Mouse (Mus musculus): ENCODE results near the gene Raph1.
"Not testable (repeated sequence)": the region's sequence is repeated elsewhere in the genome, so short reads cannot be mapped to it uniquely, and the experiment has no call there.

Gene Raph1

GRCm38 (mm10) chr1:60565270-60565920 lies 1.5 kb downstream of the Raph1 start:
- DNase-seq (ENCODE audit: low spot score), result no peak

GRCm38 (mm10) chr1:60564691-60565090 lies 2.2 kb downstream of the Raph1 start:
- DNase-seq (ENCODE audit: low spot score), result no peak

- no peak for DNase-seq (ENCODE audit: low spot score)
Measured at GRCm38 (mm10) chr1:60563021-60563420, 3.9 kb downstream of the Raph1 start.

GRCm38 (mm10) chr1:60543681-60544080 lies 23.2 kb downstream of the Raph1 start:
- DNase-seq (ENCODE audit: low spot score), result no peak

- DNase-seq (ENCODE audit: low spot score), result no peak
Measured at GRCm38 (mm10) chr1:60539272-60539671, 27.6 kb downstream of the Raph1 start.

- DNase-seq (ENCODE audit: low spot score), result peak; percentile 31
Measured at GRCm38 (mm10) chr1:60534932-60535331, 32.0 kb downstream of the Raph1 start.

GRCm38 (mm10) chr1:60530636-60531035 lies 36.3 kb downstream of the Raph1 start:
- DNase-seq (ENCODE audit: low spot score), result no peak

- no peak for DNase-seq (ENCODE audit: low spot score)
Measured at GRCm38 (mm10) chr1:60530107-60530506, 36.8 kb downstream of the Raph1 start.

GRCm38 (mm10) chr1:60510584-60510983 lies 56.3 kb downstream of the Raph1 start:
- no peak for DNase-seq (ENCODE audit: low spot score)

GRCm38 (mm10) chr1:60503456-60503855 lies 63.4 kb downstream of the Raph1 start:
- DNase-seq (ENCODE audit: low spot score), result no peak

GRCm38 (mm10) chr1:60493421-60493820 lies 73.5 kb downstream of the Raph1 start:
- no peak for DNase-seq (ENCODE audit: low spot score)

- no peak for DNase-seq (ENCODE audit: low spot score)
Measured at GRCm38 (mm10) chr1:60492404-60492803, 74.5 kb downstream of the Raph1 start.

- DNase-seq (ENCODE audit: low spot score), result no peak
Measured at GRCm38 (mm10) chr1:60490510-60490909, 76.4 kb downstream of the Raph1 start.

GRCm38 (mm10) chr1:60489660-60490059 lies 77.2 kb downstream of the Raph1 start:
- DNase-seq (ENCODE audit: low spot score), result no peak

GRCm38 (mm10) chr1:60488635-60489034 lies 78.3 kb downstream of the Raph1 start:
- no peak for DNase-seq (ENCODE audit: low spot score)

- DNase-seq (ENCODE audit: low spot score), result no peak
Measured at GRCm38 (mm10) chr1:60485649-60486048, 81.3 kb downstream of the Raph1 start.

GRCm38 (mm10) chr1:60482881-60483280 lies 84.0 kb downstream of the Raph1 start:
- DNase-seq (ENCODE audit: low spot score), result no peak

GRCm38 (mm10) chr1:60481561-60481960 lies 85.3 kb downstream of the Raph1 start:
- no peak for DNase-seq (ENCODE audit: low spot score)

- DNase-seq (ENCODE audit: low spot score), result no peak
Measured at GRCm38 (mm10) chr1:60470541-60470940, 96.4 kb downstream of the Raph1 start.

GRCm38 (mm10) chr1:60469491-60469890 lies 97.4 kb downstream of the Raph1 start:
- no peak for DNase-seq (ENCODE audit: low spot score)

GRCm38 (mm10) chr1:60460623-60461022 lies 106.3 kb downstream of the Raph1 start:
- DNase-seq (ENCODE audit: low spot score), result no peak

- no peak for DNase-seq (ENCODE audit: low spot score)
Measured at GRCm38 (mm10) chr1:60449896-60450295, 117.0 kb downstream of the Raph1 start.

GRCm38 (mm10) chr1:60447067-60447466 lies 119.8 kb downstream of the Raph1 start:
- peak; percentile 23 for DNase-seq (ENCODE audit: low spot score)

- DNase-seq (ENCODE audit: low spot score), result not testable (repeated sequence)
Measured at GRCm38 (mm10) chr1:60441438-60441837, 125.5 kb downstream of the Raph1 start.

All from c-Kit-positive CD71-positive TER-119-positive erythroid progenitor cells, embryonic 14.5 days (primary cell).